Mouse (Mus musculus): Measurements from ENCODE around the gene Mt1.

- no peak for TF ChIP-seq CTCF (IDR thresholded peaks at IDR 0.05; ENCODE audit: low read depth)
- TF ChIP-seq EP300 (IDR thresholded peaks at IDR 0.05; ENCODE audit: low read depth): no peak
Observed at GRCm38 (mm10) chr8:94209639-94210038, 30.8 kb downstream of the Mt1 start.
